Mouse (Mus musculus) MEL (cell line): ENCODE data around the gene Cdkal1. TPM values are rescaled to one million over a fixed set of nuclear protein-coding genes. Genes with fewer than 3 reads are reported as not detected.

Source experiments
- DNase-seq: peaks from one replicate; pipeline ENCODE4 v3.0.0; 2011; ENCODE audit warnings: low read depth, low spot score
- H3K27ac ChIP-seq: 2 replicates; pipeline ENCODE4 v1.5.1; 2012; ENCODE audit warnings: low read depth, mild to moderate bottlenecking, control low read depth, low read length, moderate library complexity; ENCODE audit not compliant: control insufficient read depth
- H3K27me3 ChIP-seq, 2 experiments: fragments of 150-350 bp in 1 of 2; sonication (generic) in 1 of 2; 2 replicates each; pipeline ENCODE4 v1.6.1; 2012; ENCODE audit warnings: low read length in 2 of 2, mild to moderate bottlenecking in 2 of 2, improper control_type of control experiment in 1 of 2, moderate library complexity in 1 of 2; ENCODE audit not compliant: insufficient read depth in 2 of 2, control insufficient read depth in 1 of 2
- H3K36me3 ChIP-seq, 2 experiments: 2 replicates each; pipeline ENCODE4 v1.6.1; 2012 to 2014; ENCODE audit warnings: low read length in 2 of 2, improper control_type of control experiment in 1 of 2, inconsistent platforms in 1 of 2, mild to moderate bottlenecking in 1 of 2; ENCODE audit not compliant: insufficient read depth in 2 of 2, control insufficient read depth in 1 of 2
- H3K4me1 ChIP-seq, 2 experiments: fragments of 150-350 bp in 1 of 2; sonication (generic) in 1 of 2; 2 replicates each; pipeline ENCODE4 v1.6.1; 2012; ENCODE audit warnings: low read length in 2 of 2, improper control_type of control experiment in 1 of 2, mild to moderate bottlenecking in 1 of 2; ENCODE audit not compliant: insufficient read depth in 2 of 2, control insufficient read depth in 1 of 2
- H3K4me3 ChIP-seq, 2 experiments: fragments of 150-350 bp in 1 of 2; sonication (generic) in 1 of 2; 2 replicates each; pipeline ENCODE4 v1.5.1; 2012; ENCODE audit warnings: low read depth in 2 of 2, low read length in 2 of 2, mild to moderate bottlenecking in 2 of 2, moderate library complexity in 2 of 2, control low read depth in 1 of 2, improper control_type of control experiment in 1 of 2; ENCODE audit not compliant: control insufficient read depth in 1 of 2, insufficient read depth in 1 of 2
- H3K79me2 ChIP-seq: 2 replicates; pipeline ENCODE4 v1.6.1; 2012; ENCODE audit warnings: mild to moderate bottlenecking, low read length, moderate library complexity; ENCODE audit not compliant: control insufficient read depth, poor library complexity, insufficient read depth
- H3K9ac ChIP-seq: 2 replicates; pipeline ENCODE4 v1.6.1; 2012; ENCODE audit warnings: low read depth, mild to moderate bottlenecking, control low read depth, low read length, moderate library complexity; ENCODE audit not compliant: control insufficient read depth, poor library complexity, severe bottlenecking
- H3K9me3 ChIP-seq: fragments of 150-350 bp; sonication (generic); replicated peaks from 2 replicates; pipeline ENCODE4 v1.6.1; 2012; ENCODE audit warnings: mild to moderate bottlenecking, low read length, improper control_type of control experiment, moderate library complexity; ENCODE audit not compliant: insufficient read depth
- BHLHE40 ChIP-seq: IDR thresholded peaks from 2 replicates; pipeline ENCODE4 v1.6.1; 2012; ENCODE audit warnings: low read depth, mild to moderate bottlenecking, inconsistent platforms, low read length, improper control_type of control experiment, borderline replicate concordance
- CHD1 ChIP-seq: IDR thresholded peaks from 2 replicates; pipeline ENCODE4 v1.6.1; 2012; ENCODE audit warnings: low read depth, mild to moderate bottlenecking, inconsistent platforms, low read length, improper control_type of control experiment
- CHD2 ChIP-seq: IDR thresholded peaks from 2 replicates; pipeline ENCODE4 v1.6.1; 2011; ENCODE audit warnings: low read length, improper control_type of control experiment
- E2F4 ChIP-seq: IDR thresholded peaks from 2 replicates; pipeline ENCODE4 v1.6.1; 2011; ENCODE audit warnings: low read depth, low read length, improper control_type of control experiment, borderline replicate concordance
- EP300 ChIP-seq, 2 experiments: IDR thresholded peaks; 2 replicates each; pipeline ENCODE4 v1.6.1; 2011; ENCODE audit warnings: improper control_type of control experiment in 2 of 2, low read length in 2 of 2, low read depth in 1 of 2, mild to moderate bottlenecking in 1 of 2
- KAT2A ChIP-seq: conservative IDR thresholded peaks from 2 replicates; pipeline ENCODE4 v1.6.1; 2012; ENCODE audit warnings: low read depth, low read length, improper control_type of control experiment, inconsistent platforms
- MAZ ChIP-seq: IDR thresholded peaks from 2 replicates; pipeline ENCODE4 v1.6.1; 2012; ENCODE audit warnings: low read depth, mild to moderate bottlenecking, inconsistent platforms, low read length, improper control_type of control experiment
- MEF2A ChIP-seq: IDR thresholded peaks from 2 replicates; pipeline ENCODE4 v1.6.1; 2014; ENCODE audit warnings: low read depth, mild to moderate bottlenecking, inconsistent platforms, low read length, improper control_type of control experiment; ENCODE audit not compliant: poor library complexity, insufficient replicate concordance, severe bottlenecking; ENCODE audit errors: extremely low read depth
- NELFE ChIP-seq: IDR thresholded peaks from 2 replicates; pipeline ENCODE4 v1.6.1; 2011; ENCODE audit warnings: low read depth, low read length, improper control_type of control experiment
- NRF1 ChIP-seq: IDR thresholded peaks from 2 replicates; pipeline ENCODE4 v1.6.1; 2014; ENCODE audit warnings: low read depth, mild to moderate bottlenecking, inconsistent platforms, low read length, improper control_type of control experiment, moderate library complexity; ENCODE audit not compliant: poor library complexity, insufficient read depth, severe bottlenecking
- POLR2AphosphoS2 ChIP-seq: IDR thresholded peaks from 2 replicates; pipeline ENCODE4 v1.6.1; 2011; ENCODE audit warnings: low read length, improper control_type of control experiment
- RCOR1 ChIP-seq: IDR thresholded peaks from 2 replicates; pipeline ENCODE4 v1.6.1; 2012; ENCODE audit warnings: low read depth, mild to moderate bottlenecking, inconsistent platforms, low read length, improper control_type of control experiment
- TAL1 ChIP-seq: IDR thresholded peaks from 2 replicates; pipeline ENCODE4 v1.6.1; 2012; ENCODE audit warnings: mild to moderate bottlenecking, inconsistent platforms, low read length, moderate library complexity, mixed read lengths
- TCF12 ChIP-seq: IDR thresholded peaks from 2 replicates; pipeline ENCODE4 v1.6.1; 2014; ENCODE audit warnings: low read depth, mild to moderate bottlenecking, inconsistent platforms, low read length, improper control_type of control experiment, moderate library complexity
- USF1 ChIP-seq: IDR thresholded peaks from 2 replicates; pipeline ENCODE4 v1.6.1; 2014; ENCODE audit warnings: low read depth, mild to moderate bottlenecking, inconsistent platforms, low read length, improper control_type of control experiment, moderate library complexity
- polyA plus RNA-seq, 2 experiments: library from polyadenylated mRNA; stranded (reverse) in 1 of 2; unstranded in 1 of 2; fragments of >175 nt in 1 of 2; fragments of >200 nt in 1 of 2; gene quantifications; 2 replicates each; pipeline versions ENCODE4 v1.2.1 to v1.2.4; 2012; ENCODE audit warnings: low replicate concordance in 2 of 2, low read depth in 1 of 2; ENCODE audit not compliant: insufficient read length in 2 of 2, insufficient read depth in 1 of 2, missing spikeins in 1 of 2
- total RNA-seq: library from RNA; depleted of rRNA; stranded (reverse); fragments of 300-350 nt; gene quantifications from 2 replicates; pipeline ENCODE4 v1.2.3, GENCODE M21; 2012

The Cdkal1 gene
- total and polyA plus RNA-seq, 3 experiments = 10.6 to 11.0 TPM; not detected in 1

DNA sequence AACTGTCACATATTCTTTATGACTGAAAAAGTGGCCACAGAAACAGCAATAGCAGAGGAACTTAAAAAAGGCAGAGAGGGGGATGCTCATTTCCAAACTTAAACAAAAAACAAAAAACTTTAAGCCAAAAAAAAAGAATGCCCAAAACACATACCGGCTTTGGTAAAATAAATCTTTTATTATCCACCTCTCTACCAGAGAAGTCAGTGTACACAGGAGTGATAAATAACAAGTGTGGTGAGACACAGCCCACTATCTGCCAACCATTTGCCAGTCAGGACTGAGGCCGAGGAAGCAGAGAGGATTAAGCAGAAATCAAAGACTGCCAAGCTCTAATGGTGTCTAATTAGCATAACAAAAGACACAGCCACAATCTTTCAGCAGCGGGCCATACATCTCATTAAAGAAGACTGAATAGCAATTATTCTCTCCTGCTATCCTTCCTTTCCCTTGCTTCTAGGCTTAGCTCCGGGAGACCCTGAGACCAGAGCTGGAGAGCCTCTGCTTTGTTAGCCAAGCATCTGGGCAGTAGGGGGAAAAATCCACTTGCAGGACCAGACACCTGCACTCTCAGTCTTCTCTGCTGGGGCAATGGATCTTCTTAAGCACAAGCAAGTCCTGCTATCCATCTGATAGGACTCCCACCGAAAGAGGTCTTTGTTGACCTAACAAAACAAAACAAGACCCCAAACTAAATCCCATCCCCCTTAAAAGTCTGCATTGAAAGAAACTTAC is 484.6 kb downstream of the Cdkal1 start:
- Histone ChIP-seq H3K9me3 (no peaks in the 10 kb centered on the region), H3K9ac (no peak overlapping the region), H3K4me3 (no peak overlapping the region), H3K27ac (no peak overlapping the region), H3K27me3 (no peaks in the 10 kb centered on the region), H3K4me1 (no peaks in the 10 kb centered on the region), H3K36me3 (no peaks in the 10 kb centered on the region), H3K79me2 (no peaks in the 10 kb centered on the region)
- TF ChIP-seq MEF2A = no peak
- TF ChIP-seq EP300 (IDR thresholded peaks at IDR 0.05; ENCODE audit: low read depth in 1 of 2, low read length in 2 of 2) = no peak
- TF ChIP-seq USF1 = no peak
- DNase-seq = no peak

DNA sequence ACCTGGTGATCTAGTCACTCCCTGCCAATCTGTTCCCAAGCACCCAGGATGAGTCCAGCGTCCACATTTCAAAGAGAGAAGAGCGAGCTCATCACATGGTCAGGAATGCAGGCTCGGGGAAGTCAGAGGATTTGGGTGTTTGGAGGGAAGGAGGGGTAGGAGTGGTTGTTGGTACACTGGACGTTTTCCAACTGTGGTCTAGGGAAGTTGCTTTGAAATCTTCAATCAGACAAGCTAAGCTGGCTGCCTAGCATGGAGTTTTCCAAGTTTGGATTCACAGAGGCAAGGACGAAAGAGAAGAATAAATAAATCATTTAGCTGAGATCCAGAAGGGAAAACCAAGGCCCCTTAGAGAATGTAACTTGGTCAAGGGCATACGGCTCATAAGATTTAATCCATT is 486.7 kb downstream of the Cdkal1 start:
- no peak for DNase-seq
- Histone ChIP-seq H3K4me3 (no peak overlapping the region), H3K36me3 (no peaks in the 10 kb centered on the region), H3K27ac (no peak overlapping the region), H3K79me2 (no peaks in the 10 kb centered on the region), H3K9ac (no peak overlapping the region), H3K4me1 (no peaks in the 10 kb centered on the region), H3K27me3 (no peaks in the 10 kb centered on the region), H3K9me3 (no peaks in the 10 kb centered on the region)
- TF ChIP-seq KAT2A (no peak), E2F4 (no peak), CHD2 (no peak), POLR2AphosphoS2 (no peak), RCOR1 (no peak), TAL1 (no peak), NELFE (no peak), NRF1 (no peak), TCF12 (no peak), BHLHE40 (no peak), USF1 (no peak), CHD1 (no peak), MEF2A (no peak), MAZ (no peak)
